In genomic region chr7:98380224-98380925, GRCm38 (mm10) we compare ENCODE assay signal across 34 mouse cellular contexts. TPM values are rescaled to one million over a fixed set of nuclear protein-coding genes. Genes with fewer than 3 reads are reported as not detected.
DNase-seq lines count a peak whose midpoint lies in the region; ATAC-seq and TF ChIP-seq lines count a peak whose summit lies in the region.
"Had no signal": no experiment of that assay in that cellular context is flagged by ENCODE, and none has a peak within 500 bp of the region (broad histone marks: within the 10 kb centered on the region; RNA-seq: fewer than 3 reads in every experiment).

No protein-coding gene starts in this region.

- 54% methylated on average over 6 of the region's 6 CpGs for WGBS in forebrain, postnatal 0 days
- 66% methylated on average over 6 of the region's 6 CpGs for WGBS in forebrain, embryonic 12.5 days
- WGBS in liver, adult 2 months: 45% methylated on average over 6 of the region's 6 CpGs
- WGBS in hindbrain, embryonic 16.5 days: 56% methylated on average over 6 of the region's 6 CpGs

- no peak overlapping the region for H3K4me3 ChIP-seq in forebrain, postnatal 0 days (ENCODE audit: low read depth, low read length)
- no peak overlapping the region for H3K4me3 ChIP-seq in forebrain, embryonic 12.5 days (replicated peaks)
- H3K4me3 ChIP-seq in liver, adult 2 months (ENCODE audit: insufficient read depth, low read depth, low read length): no peak overlapping the region
- H3K4me3 ChIP-seq in hindbrain, embryonic 16.5 days (ENCODE audit: low read length): no peak overlapping the region
- H3K4me3 ChIP-seq: embryonic facial prominence, embryonic 15.5 days; heart, adult 2 months; heart, embryonic 13.5 days; neural tube, embryonic 12.5 days; stomach, embryonic 15.5 days had no signal

- no peaks in the 10 kb centered on the region for H3K27me3 ChIP-seq in forebrain, postnatal 0 days (ENCODE audit: insufficient read depth, low read length)
- no peaks in the 10 kb centered on the region for H3K27me3 ChIP-seq in forebrain, embryonic 12.5 days
- H3K27me3 ChIP-seq in liver, adult 2 months (ENCODE audit: control insufficient read depth, insufficient read depth, low read length): no peaks in the 10 kb centered on the region
- H3K27me3 ChIP-seq in hindbrain, embryonic 16.5 days (replicated peaks; ENCODE audit: control insufficient read depth, insufficient read depth, low read length): no peaks in the 10 kb centered on the region
- H3K27me3 ChIP-seq: CH12.LX; embryonic facial prominence, embryonic 15.5 days; heart, embryonic 13.5 days; neural tube, embryonic 12.5 days; Patski; stomach, embryonic 15.5 days had no signal

- no peak for DNase-seq in forebrain, postnatal 0 days
- peak; percentile 66 for DNase-seq in liver, adult 2 months (ENCODE audit: extremely low read depth, low read depth, low spot score)
- no peak for DNase-seq in liver
- DNase-seq in retina, embryonic 14.5 days (ENCODE audit: low spot score): peak; percentile 72
- no peak for DNase-seq in lung, postnatal 25 days (ENCODE audit: low spot score)
- DNase-seq: adrenal gland, postnatal 36 days; B cell, adult 2 months; cerebellum, adult 18-20 months; cerebellum, postnatal 36 days; embryo, embryonic 11 days; gastrocnemius, postnatal 25 days; heart, adult 2 months; heart, postnatal 14 days; kidney, adult 8-10 months; kidney, postnatal 10 days; right cerebral cortex, postnatal 4 days; thymus, postnatal 25 days had no signal

- TF ChIP-seq POLR2A in liver, adult 2 months (IDR thresholded peaks at IDR 0.05; ENCODE audit: extremely low read depth, insufficient read depth, low read length): no peak

- TF ChIP-seq CTCF in forebrain, postnatal 0 days (IDR thresholded peaks at IDR 0.05; ENCODE audit: low read depth): no peak
- no peak for TF ChIP-seq CTCF in liver, adult 2 months (IDR thresholded peaks at IDR 0.05; ENCODE audit: low read depth, low read length)

- no peak overlapping the region for H3K9ac ChIP-seq in forebrain, postnatal 0 days
- H3K9ac ChIP-seq in forebrain, embryonic 12.5 days: no peak overlapping the region
- no peak overlapping the region; the same call in 1 of the 2 replicates for H3K9ac ChIP-seq in liver, adult 2 months (ENCODE audit: low read depth, low read length)
- H3K9ac ChIP-seq in hindbrain, embryonic 16.5 days (ENCODE audit: low read depth, low read length): no peak overlapping the region
- H3K9ac ChIP-seq: embryonic facial prominence, embryonic 15.5 days; heart, embryonic 13.5 days; liver, embryonic 14.5 days; neural tube, embryonic 12.5 days; stomach, embryonic 15.5 days had no signal

- H3K9me3 ChIP-seq in forebrain, postnatal 0 days (ENCODE audit: low read length): no peaks in the 10 kb centered on the region
- H3K9me3 ChIP-seq in forebrain, embryonic 12.5 days: no peaks in the 10 kb centered on the region
- H3K9me3 ChIP-seq in hindbrain, embryonic 16.5 days (ENCODE audit: control insufficient read depth, low read length): no peaks in the 10 kb centered on the region
- H3K9me3 ChIP-seq: embryonic facial prominence, embryonic 15.5 days; G1E; heart, embryonic 13.5 days; neural tube, embryonic 12.5 days; stomach, embryonic 15.5 days had no signal

- no peaks in the 10 kb centered on the region for H3K4me1 ChIP-seq in forebrain, postnatal 0 days (ENCODE audit: insufficient read depth)
- peaks cover 4% of the 10 kb centered on the region; the same call in 1 of the 2 replicates for H3K4me1 ChIP-seq in forebrain, embryonic 12.5 days
- H3K4me1 ChIP-seq in liver, adult 2 months (ENCODE audit: control insufficient read depth, insufficient read depth, low read length): peaks cover 33% of the 10 kb centered on the region
- H3K4me1 ChIP-seq in hindbrain, embryonic 16.5 days (ENCODE audit: control insufficient read depth, insufficient read depth, low read depth, low read length): no peaks in the 10 kb centered on the region
- H3K4me1 ChIP-seq: embryonic facial prominence, embryonic 15.5 days had no signal

- H3K36me3 ChIP-seq in forebrain, postnatal 0 days (ENCODE audit: insufficient read depth): no peaks in the 10 kb centered on the region
- no peaks in the 10 kb centered on the region for H3K36me3 ChIP-seq in forebrain, embryonic 12.5 days (replicated peaks)
- no peaks in the 10 kb centered on the region for H3K36me3 ChIP-seq in liver, adult 2 months (ENCODE audit: control insufficient read depth, insufficient read depth, low read length)
- no peaks in the 10 kb centered on the region for H3K36me3 ChIP-seq in hindbrain, embryonic 16.5 days (ENCODE audit: control insufficient read depth, insufficient read depth, low read length)
- H3K36me3 ChIP-seq: embryonic facial prominence, embryonic 15.5 days; G1E; heart, embryonic 13.5 days; neural tube, embryonic 12.5 days; stomach, embryonic 15.5 days had no signal

- no peaks in the 10 kb centered on the region for H3K79me2 ChIP-seq in liver, adult 2 months (ENCODE audit: control insufficient read depth, insufficient read depth, low read length)

- ATAC-seq in forebrain, postnatal 0 days: peak; percentile 42
- ATAC-seq in forebrain, embryonic 12.5 days (ENCODE audit: low FRiP score): no peak
- ATAC-seq in hindbrain, embryonic 16.5 days: peak; percentile 69
- ATAC-seq: inflammation-experienced regulatory T-cells, adult 6 months; lung, postnatal 0 days; Patski had no signal

- no peak overlapping the region for H3K27ac ChIP-seq in forebrain, postnatal 0 days (ENCODE audit: low read depth, low read length)
- no peak overlapping the region for H3K27ac ChIP-seq in forebrain, embryonic 12.5 days
- peak overlapping the region; percentile 68 for H3K27ac ChIP-seq in liver, adult 2 months (replicated peaks; ENCODE audit: insufficient read depth, low read depth, low read length)
- no peak overlapping the region for H3K27ac ChIP-seq in hindbrain, embryonic 16.5 days (ENCODE audit: low read depth, low read length)
- H3K27ac ChIP-seq: embryonic facial prominence, embryonic 15.5 days; heart, adult 2 months; heart, embryonic 13.5 days; liver, embryonic 14.5 days; neural tube, embryonic 12.5 days; stomach, embryonic 15.5 days had no signal

- H3K4me2 ChIP-seq in forebrain, postnatal 0 days (ENCODE audit: low read depth): no peak overlapping the region
- H3K4me2 ChIP-seq in forebrain, embryonic 12.5 days: no peak overlapping the region
- H3K4me2 ChIP-seq in hindbrain, embryonic 16.5 days (ENCODE audit: low read length): no peak overlapping the region
- H3K4me2 ChIP-seq: embryonic facial prominence, embryonic 15.5 days; heart, embryonic 13.5 days; midbrain, embryonic 11.5 days; neural tube, embryonic 12.5 days; stomach, embryonic 15.5 days had no signal

RNA-seq across cellular contexts. Expression of gene Tsku, which starts 19.2 kb away (rescaled TPM):
- 20.2 and 24.8 TPM in 2 replicates for total RNA-seq in forebrain, postnatal 0 days (2014; rRNA removed)
- polyA plus RNA-seq in forebrain, postnatal 0 days (2015; fragmentation: Nextera tagmentation; extraction: Ambion mirVana): 5.4 and 6.2 TPM in 2 replicates
- polyA plus RNA-seq in forebrain, embryonic 12.5 days (2016; fragmentation: Nextera tagmentation; extraction: Ambion mirVana): 6.5 and 7.7 TPM in 2 replicates
- 10.1 and 15.4 TPM in 2 replicates for total RNA-seq in liver, adult 2 months (2014; rRNA removed)
- 57.1 and 103 TPM in 2 replicates for polyA plus RNA-seq in liver, adult 2 months (2012; rRNA removed)
- polyA plus RNA-seq in hindbrain, embryonic 16.5 days (2015; fragmentation: Nextera tagmentation; extraction: Ambion mirVana): 6.5 and 9.8 TPM in 2 replicates
- total RNA-seq: G1E had no signal
- polyA plus RNA-seq: G1E; inflammation-experienced regulatory T-cells, adult 6 months had no signal

RNA-seq across cellular contexts. Expression of gene Acer3, which starts 59.4 kb away (rescaled TPM):
- total RNA-seq in forebrain, postnatal 0 days (2014; rRNA removed): 12.1 TPM in 2 replicates
- 7.9 and 14.1 TPM in 2 replicates for polyA plus RNA-seq in forebrain, postnatal 0 days (2015; fragmentation: Nextera tagmentation; extraction: Ambion mirVana)
- polyA plus RNA-seq in forebrain, embryonic 12.5 days (2016; fragmentation: Nextera tagmentation; extraction: Ambion mirVana): 10.6 and 11.7 TPM in 2 replicates
- 16.8 and 19.7 TPM in 2 replicates for total RNA-seq in liver, adult 2 months (2014; rRNA removed)
- 7.4 and 12.2 TPM in 2 replicates for polyA plus RNA-seq in liver, adult 2 months (2012; rRNA removed)
- 26.9 and 29.5 TPM in 2 replicates for polyA plus RNA-seq in hindbrain, embryonic 16.5 days (2015; fragmentation: Nextera tagmentation; extraction: Ambion mirVana)

RNA-seq across cellular contexts. Expression of gene Gucy2d, which starts 59.8 kb away (rescaled TPM):
- not detected in 2 replicates for total RNA-seq in forebrain, postnatal 0 days (2014; rRNA removed)
- polyA plus RNA-seq in forebrain, postnatal 0 days (2015; fragmentation: Nextera tagmentation; extraction: Ambion mirVana): not detected in 2 replicates
- not detected in 2 replicates for polyA plus RNA-seq in forebrain, embryonic 12.5 days (2016; fragmentation: Nextera tagmentation; extraction: Ambion mirVana)
- not detected in 2 replicates for total RNA-seq in liver, adult 2 months (2014; rRNA removed)
- polyA plus RNA-seq in liver, adult 2 months (2012; rRNA removed): not detected in 2 replicates
- 0.28 and 0.40 TPM in 2 replicates for polyA plus RNA-seq in hindbrain, embryonic 16.5 days (2015; fragmentation: Nextera tagmentation; extraction: Ambion mirVana)
- total RNA-seq: adrenal gland, adult 18-20 months; adrenal gland, postnatal 36 days; CH12.LX; layer of hippocampus, adult 18-20 months; layer of hippocampus, postnatal 14 days had no signal
- polyA plus RNA-seq: embryonic facial prominence, embryonic 15.5 days; G1E; heart, embryonic 13.5 days; inflammation-experienced regulatory T-cells, adult 6 months; limb, embryonic 11.5 days; liver, embryonic 14.5 days; lung, postnatal 0 days; midbrain, embryonic 11.5 days; neural tube, embryonic 12.5 days; Patski had no signal

Comparison
In these comparisons a context has a peak if more than half of its experiments do, and no peak if none do; other contexts are left out.
1. DNase-seq: peak in liver, adult 2 months (single experiment) and retina, embryonic 14.5 days (single experiment); none in forebrain, postnatal 0 days (single experiment), liver (single experiment) and lung, postnatal 25 days (single experiment).